In genomic region chr6:145179665-145180064, GRCm38 (mm10) we compare ENCODE assay signal across 8 mouse cellular contexts. TPM values are rescaled to one million over a fixed set of nuclear protein-coding genes. Genes with fewer than 3 reads are reported as not detected.
DNase-seq lines count a peak whose midpoint lies in the region; ATAC-seq lines count a peak whose summit lies in the region.

No protein-coding gene starts in this region.

- no peaks in the 10 kb centered on the region for H3K9me3 ChIP-seq in heart, embryonic 12.5 days (replicated peaks)

- H3K9ac ChIP-seq in heart, embryonic 12.5 days, result no peak overlapping the region

- DNase-seq in heart, adult 11 months, result peak; percentile 89
- peak; percentile 50 for DNase-seq in urinary bladder, postnatal 25 days (ENCODE audit: low spot score)
- DNase-seq in urinary bladder, adult 2 months (ENCODE audit: low spot score), result no peak
- peak; percentile 71 for DNase-seq in lung, postnatal 14 days
- DNase-seq in testis, postnatal 10 days (ENCODE audit: low spot score), result peak; percentile 86

- peaks cover 16% of the 10 kb centered on the region; the same call in 1 of the 2 replicates for H3K27me3 ChIP-seq in heart, embryonic 12.5 days (replicated peaks)

- H3K4me3 ChIP-seq in heart, embryonic 12.5 days, result no peak overlapping the region

- H3K36me3 ChIP-seq in heart, embryonic 12.5 days, result no peaks in the 10 kb centered on the region

- no peak for ATAC-seq in heart, embryonic 12.5 days (ENCODE audit: insufficient number of reproducible peaks, low FRiP score)
- peak; percentile 91 for ATAC-seq in common myeloid progenitor, adult 5-6 weeks (replicated peaks; ENCODE audit: low read depth, poor library complexity, severe bottlenecking)
- peak; percentile 61 for ATAC-seq in inflammation-experienced regulatory T-cells, adult 6 months

- peaks cover 22% of the 10 kb centered on the region for H3K4me1 ChIP-seq in heart, embryonic 12.5 days (replicated peaks)

- H3K4me2 ChIP-seq in heart, embryonic 12.5 days, result no peak overlapping the region

- 32% methylated on average over 6 of the region's 6 CpGs for WGBS in heart, embryonic 12.5 days

- no peak overlapping the region for H3K27ac ChIP-seq in heart, embryonic 12.5 days (ENCODE audit: poor library complexity, severe bottlenecking)

RNA-seq across cellular contexts. Expression of gene Casc1, which starts 31.1 kb away (rescaled TPM):
- polyA plus RNA-seq in heart, embryonic 12.5 days (2016; fragmentation: Nextera tagmentation; extraction: Ambion mirVana), result 0.22 and 0.35 TPM in 2 replicates
- 0.63 and 0.74 TPM in 2 replicates for polyA plus RNA-seq in urinary bladder, adult 2 months (2012; rRNA removed)
- total RNA-seq in common myeloid progenitor, adult 5-6 weeks (2017), result 1.1 and 2.3 TPM in 2 replicates
- 1 to 10 TPM in 1 of 3 experiments, under 1 TPM in 2; 0.47 to 1.3 (median 0.55) TPM for polyA plus RNA-seq in inflammation-experienced regulatory T-cells, adult 6 months (2017; shearing (Covaris generic))

RNA-seq across cellular contexts. Expression of gene Etfrf1, which starts 31.3 kb away (rescaled TPM):
- 58.3 and 60.0 TPM in 2 replicates for polyA plus RNA-seq in heart, embryonic 12.5 days (2016; fragmentation: Nextera tagmentation; extraction: Ambion mirVana)
- polyA plus RNA-seq in urinary bladder, adult 2 months (2012; rRNA removed), result 44.4 and 44.5 TPM in 2 replicates
- 22.3 and 22.7 TPM in 2 replicates for total RNA-seq in common myeloid progenitor, adult 5-6 weeks (2017)
- 10 to 100 TPM; 20.2 to 22.7 (median 22.6) TPM for polyA plus RNA-seq in inflammation-experienced regulatory T-cells, adult 6 months (2017; shearing (Covaris generic))
